Mouse (Mus musculus) small intestine, adult 2 months (tissue): ENCODE measurements around the gene Arih1.

Experiments
- CTCF ChIP-seq: fragments of 200-500 bp; IDR thresholded peaks from 2 replicates; pipeline ENCODE4 v1.5.1; 2012; ENCODE audit warnings: low read depth, mild to moderate bottlenecking, control low read depth, inconsistent platforms, low read length, moderate library complexity, mixed read lengths; ENCODE audit not compliant: insufficient replicate concordance, insufficient read length; ENCODE audit errors: extremely low read depth
- POLR2A ChIP-seq: fragments of 200-500 bp; IDR thresholded peaks from 2 replicates; pipeline ENCODE4 v1.6.1; 2012; ENCODE audit warnings: low read depth, mild to moderate bottlenecking, control low read depth, inconsistent platforms, low read length, moderate library complexity

DNA sequence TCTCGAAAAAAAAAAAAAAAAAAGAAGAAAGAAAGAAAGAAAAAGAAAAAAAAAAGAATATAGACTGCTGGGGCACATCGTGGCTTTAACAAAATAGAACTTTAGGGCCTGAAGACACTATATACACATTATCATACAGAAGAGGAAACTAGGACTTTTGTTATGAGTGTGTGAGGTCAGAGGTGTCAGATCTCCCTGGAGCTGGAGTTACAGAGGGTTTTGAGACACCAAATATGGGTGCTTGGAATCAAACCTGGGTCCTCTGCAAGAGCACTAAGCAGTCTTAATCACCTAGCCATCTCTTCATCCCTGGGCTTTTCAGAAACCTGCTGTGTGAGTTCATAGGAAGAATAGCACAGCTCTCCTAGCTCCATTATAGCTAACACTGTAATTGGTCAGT, 47.0 kb upstream of the Arih1 start:
- TF ChIP-seq CTCF (no peak), POLR2A (no peak)
